Mouse (Mus musculus): ENCODE results near the gene Ranbp3.

Ranbp3 gene

GRCm38 (mm10) chr17:56728117-56728516 lies 55.0 kb downstream of the Ranbp3 start:
- peak; percentile 46 for DNase-seq

GRCm38 (mm10) chr17:56729151-56729550 lies 56.1 kb downstream of the Ranbp3 start:
- no peak for DNase-seq

GRCm38 (mm10) chr17:56729656-56730055 lies 56.6 kb downstream of the Ranbp3 start:
- DNase-seq = no peak

GRCm38 (mm10) chr17:56736534-56736933 lies 63.4 kb downstream of the Ranbp3 start:
- DNase-seq = no peak

- no peak for DNase-seq
These were observed 65.1 kb downstream of the Ranbp3 start for GRCm38 (mm10) chr17:56738221-56738620.

GRCm38 (mm10) chr17:56740118-56740787 lies 67.2 kb downstream of the Ranbp3 start:
- no peak for DNase-seq

GRCm38 (mm10) chr17:56740788-56741160 lies 67.7 kb downstream of the Ranbp3 start:
- no peak for DNase-seq

GRCm38 (mm10) chr17:56744173-56744572 lies 71.1 kb downstream of the Ranbp3 start:
- DNase-seq = no peak

- no peak for DNase-seq
These were observed 78.4 kb downstream of the Ranbp3 start for GRCm38 (mm10) chr17:56751404-56752072.

- no peak for DNase-seq
These were observed 80.4 kb downstream of the Ranbp3 start for GRCm38 (mm10) chr17:56753452-56753851.

GRCm38 (mm10) chr17:56754271-56755185 lies 81.4 kb downstream of the Ranbp3 start:
- DNase-seq = no peak

- DNase-seq = no peak
These were observed 83.8 kb downstream of the Ranbp3 start for GRCm38 (mm10) chr17:56756703-56757399.

GRCm38 (mm10) chr17:56757416-56758123 lies 84.5 kb downstream of the Ranbp3 start, which contains the start of gene Nrtn:
TSS of gene Nrtn (minus strand) at chr17:56757530.
- peak; percentile 60 for DNase-seq

- peak; percentile 76 for DNase-seq
These were observed 85.0 kb downstream of the Ranbp3 start for GRCm38 (mm10) chr17:56758132-56758531.

GRCm38 (mm10) chr17:56759261-56759660 lies 86.2 kb downstream of the Ranbp3 start:
- DNase-seq = no peak

GRCm38 (mm10) chr17:56761077-56761476 lies 88.0 kb downstream of the Ranbp3 start:
- DNase-seq = no peak
